Mouse (Mus musculus) adrenal gland, postnatal 4 days (tissue): ENCODE results near the gene Ddx28. TPM values are rescaled to one million over a fixed set of nuclear protein-coding genes. Genes with fewer than 3 reads are reported as not detected.
A peak's percentile ranks its signal among the peaks of the same experiment; 100 is the strongest.

Experiments used
- DNase-seq, 2 experiments: peaks; one replicate each; pipeline ENCODE4 v3.0.0; 2021 to 2022; ENCODE audit warnings: low spot score in 2 of 2, mixed read lengths in 2 of 2
- long read RNA-seq, 2 experiments: library from polyadenylated mRNA; stranded (forward); transcript quantifications; one replicate each; pipeline ENCODE4 v2.0.0; 2021
- total RNA-seq, 2 experiments: library from RNA; stranded (reverse); gene quantifications; 2 replicates each; pipeline ENCODE4 v1.2.3; 2021

Ddx28 gene
- total RNA-seq: 10 to 100 TPM; 15.4 to 16.2 TPM
- long read RNA-seq, experiment 1, transcript Ddx28-201 (1 exons, 2,262 nt): major isoform, 24 of 24 reads
- long read RNA-seq, experiment 1, partial matches to known transcripts: 0 of 24 reads
- long read RNA-seq, experiment 1, other reads (novel, unspliced or antisense): 0 of 24 reads
- long read RNA-seq, experiment 2, transcript Ddx28-201 (1 exons, 2,262 nt): major isoform, 31 of 31 reads
- long read RNA-seq, experiment 2, partial matches to known transcripts: 0 of 31 reads
- long read RNA-seq, experiment 2, other reads (novel, unspliced or antisense): 0 of 31 reads

- DNase-seq: no peak
Observed at GRCm38 (mm10) chr8:106011643-106011986, at the start of gene Ddx28. Ddx28 (minus strand) TSS chr8:106011882.

GRCm38 (mm10) chr8:106060521-106060920 lies 48.8 kb upstream of the Ddx28 start:
- DNase-seq: no peak

- DNase-seq: peak in 1 of 2 experiments; percentile 34
Observed at GRCm38 (mm10) chr8:106059613-106060371, 48.1 kb upstream of the Ddx28 start.

GRCm38 (mm10) chr8:106058731-106059612 lies 47.3 kb upstream of the Ddx28 start, which contains the start of gene Nfatc3:
Nfatc3 (plus strand) TSS chr8:106058840.
- DNase-seq: peak; percentile 85 to 89

- no peak for DNase-seq
Observed at GRCm38 (mm10) chr8:106056455-106056982, 44.8 kb upstream of the Ddx28 start.

GRCm38 (mm10) chr8:106055038-106055437 lies 43.4 kb upstream of the Ddx28 start:
- no peak for DNase-seq

- no peak for DNase-seq
Observed at GRCm38 (mm10) chr8:106054190-106054811, 42.6 kb upstream of the Ddx28 start.

- no peak for DNase-seq
Observed at GRCm38 (mm10) chr8:106052510-106053089, 40.9 kb upstream of the Ddx28 start.

- DNase-seq: no peak
Observed at GRCm38 (mm10) chr8:106051068-106051467, 39.4 kb upstream of the Ddx28 start.

GRCm38 (mm10) chr8:106049840-106050239 lies 38.2 kb upstream of the Ddx28 start:
- DNase-seq: no peak

- no peak for DNase-seq
Observed at GRCm38 (mm10) chr8:106047854-106048630, 36.4 kb upstream of the Ddx28 start.

GRCm38 (mm10) chr8:106046872-106047559 lies 35.3 kb upstream of the Ddx28 start:
- no peak for DNase-seq

GRCm38 (mm10) chr8:106044151-106044550 lies 32.5 kb upstream of the Ddx28 start:
- DNase-seq: no peak

GRCm38 (mm10) chr8:106043055-106043454 lies 31.4 kb upstream of the Ddx28 start:
- DNase-seq: no peak

- DNase-seq: no peak
Observed at GRCm38 (mm10) chr8:106040218-106040617, 28.5 kb upstream of the Ddx28 start.

GRCm38 (mm10) chr8:106039605-106040004 lies 27.9 kb upstream of the Ddx28 start:
- no peak for DNase-seq

- DNase-seq: no peak
Observed at GRCm38 (mm10) chr8:106038721-106039120, 27.0 kb upstream of the Ddx28 start.

GRCm38 (mm10) chr8:106022483-106022882 lies 10.8 kb upstream of the Ddx28 start:
- peak; percentile 22 to 62 for DNase-seq

GRCm38 (mm10) chr8:106018039-106018438 lies 6.4 kb upstream of the Ddx28 start:
- no peak for DNase-seq
